Mouse (Mus musculus) small intestine, adult 2 months (tissue): ENCODE data around the gene Uck2.

Experiments
- CTCF ChIP-seq: fragments of 200-500 bp; IDR thresholded peaks from 2 replicates; pipeline ENCODE4 v1.5.1; 2012; ENCODE audit warnings: low read depth, mild to moderate bottlenecking, control low read depth, inconsistent platforms, low read length, moderate library complexity, mixed read lengths; ENCODE audit not compliant: insufficient replicate concordance, insufficient read length; ENCODE audit errors: extremely low read depth
- POLR2A ChIP-seq: fragments of 200-500 bp; IDR thresholded peaks from 2 replicates; pipeline ENCODE4 v1.6.1; 2012; ENCODE audit warnings: low read depth, mild to moderate bottlenecking, control low read depth, inconsistent platforms, low read length, moderate library complexity

DNA sequence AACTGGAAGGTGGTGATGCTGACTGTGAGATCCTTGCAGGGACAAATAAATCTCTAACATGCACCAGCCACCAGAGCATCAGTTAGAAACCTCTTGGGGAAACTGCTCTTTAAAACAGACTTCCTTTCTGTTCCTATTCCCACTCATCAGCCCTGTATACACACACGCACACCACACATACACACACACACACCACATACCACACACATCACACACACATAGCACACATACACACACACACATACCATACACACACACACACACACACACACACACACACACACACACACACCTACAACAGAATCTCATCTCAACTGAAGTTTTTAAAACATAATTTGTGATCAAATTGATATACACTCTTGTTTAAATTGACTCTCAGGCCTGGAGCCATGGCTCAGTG, 72.4 kb downstream of the Uck2 start:
- TF ChIP-seq POLR2A (no peak), CTCF (no peak)
